Mouse (Mus musculus): ENCODE measurements at regions not wholly inside any gene's neighbourhood (a gene's known extent, or its start where the extent isn't known, plus 50 kb on each side); places are given as distances from the start of the nearest gene placed in this dataset.

- TF ChIP-seq CTCF (conservative IDR thresholded peaks at IDR 0.05 in 1 of 2, IDR thresholded peaks at IDR 0.05 in 1 of 2; ENCODE audit: low read depth in 2 of 2, low read length in 2 of 2) (no peak), EP300 (IDR thresholded peaks at IDR 0.05; ENCODE audit: low read length) (no peak), ELF1 (IDR thresholded peaks at IDR 0.05; ENCODE audit: low read depth, low read length) (no peak), PAX5 (IDR thresholded peaks at IDR 0.05; ENCODE audit: low read length) (no peak), POLR2A (IDR thresholded peaks at IDR 0.05; ENCODE audit: low read depth, low read length) (no peak), TBP (conservative IDR thresholded peaks at IDR 0.05; ENCODE audit: low read depth, low read length) (no peak), ETS1 (conservative IDR thresholded peaks at IDR 0.05; ENCODE audit: low read depth, low read length) (no peak), KAT2A (IDR thresholded peaks at IDR 0.05; ENCODE audit: insufficient replicate concordance, low read length) (no peak), ZNF384 (IDR thresholded peaks at IDR 0.05; ENCODE audit: low read depth, low read length) (no peak), MXI1 (IDR thresholded peaks at IDR 0.05; ENCODE audit: low read depth, low read length) (no peak), CHD2 (IDR thresholded peaks at IDR 0.05; ENCODE audit: low read length) (no peak), RAD21 (IDR thresholded peaks at IDR 0.05; ENCODE audit: low read depth, low read length) (no peak), MAFK (IDR thresholded peaks at IDR 0.05; ENCODE audit: insufficient replicate concordance, low read length) (no peak)
These were observed 581.8 kb downstream of the Ptprc start for GRCm38 (mm10) chr1:137593732-137594131.
